Mouse (Mus musculus) Patski (cell line): ENCODE measurements around the gene Cdh4. TPM values are rescaled to one million over a fixed set of nuclear protein-coding genes. Genes with fewer than 3 reads are reported as not detected.

ENCODE experiments used
- ATAC-seq: fragments of 100-300 bp; one replicate; pipeline ENCODE4 v1.8.0; 2021
- CTCF ChIA-PET: fragments of 350-600 bp; sonication (Branson Sonifier 250); formaldehyde crosslinking; loops from one replicate; lab custom pipeline; 2022; ENCODE audit warnings: inconsistent platforms; lab: Charles Lee
- POLR2A ChIA-PET: fragments of 350-600 bp; sonication (Branson Sonifier 250); formaldehyde crosslinking; loops from one replicate; lab custom pipeline; 2022; ENCODE audit warnings: antibody characterized with exemption, inconsistent platforms; lab: Charles Lee
- DNase-seq: peaks from one replicate; pipeline ENCODE4 v3.0.0-alpha.2; 2011; ENCODE audit warnings: low read depth, low spot score
- H3K27me3 ChIP-seq: fragments of 371-371 bp; one replicate; pipeline ENCODE4 v1.5.1; 2021
- CTCF ChIP-seq: fragments of 100-300 bp; IDR thresholded peaks from one replicate; pipeline ENCODE4 v1.5.1; 2021
- in situ Hi-C: fragments of 300-500 bp; cut with MboI; formaldehyde crosslinking; loops from 3 replicates; pipeline ENCODE4 v1.11.1; 2018; ENCODE audit warnings: low pct_unique_long_range_greater_than_20kb, mixed read lengths
- polyA plus RNA-seq: library from polyadenylated mRNA; unstranded; gene quantifications from one replicate; pipeline ENCODE4 v1.2.3, GENCODE M21; 2021

Cdh4 gene
- polyA plus RNA-seq, 1 experiment from 2014 or later = not detected

- no peaks in the 10 kb centered on the region for H3K27me3 ChIP-seq
- no peak for DNase-seq
- CTCF ChIA-PET = no interaction called here
- no peak for TF ChIP-seq CTCF
- ATAC-seq = no peak
- POLR2A ChIA-PET = no interaction called here
- in situ Hi-C loops = no loop called here
Measured at GRCm38 (mm10) chr2:179857086-179857485, 414.9 kb downstream of the Cdh4 start.

DNA sequence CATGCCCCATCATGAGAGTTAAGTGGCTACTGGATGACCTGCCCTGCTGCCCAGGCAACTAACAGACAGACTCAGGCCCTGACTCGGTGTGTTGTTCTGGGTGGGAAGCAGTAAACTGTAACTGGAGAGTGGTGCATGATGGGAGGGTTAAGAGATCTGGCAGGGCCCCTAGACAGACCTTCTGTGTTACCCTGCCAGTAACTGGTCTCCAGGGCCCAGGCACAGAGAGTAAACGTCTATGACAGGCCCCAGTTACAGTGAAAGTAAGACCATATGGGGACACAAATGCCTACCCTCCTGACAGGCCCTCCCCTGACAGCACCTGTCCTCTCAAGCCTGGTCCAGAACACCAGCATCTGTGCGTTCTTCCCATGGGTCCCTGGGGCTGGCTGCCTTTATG lies 420.4 kb downstream of the Cdh4 start:
- no peak for TF ChIP-seq CTCF
- CTCF ChIA-PET = interaction anchor here (0.6 to 2.3 kb wide), 2 partner anchors 11 to 722 kb away, joined by 3 to 12 read pairs; no protein-coding TSS in a partner anchor
- in situ Hi-C loops = no loop called here
- H3K27me3 ChIP-seq = no peaks in the 10 kb centered on the region
- POLR2A ChIA-PET = no interaction called here
- ATAC-seq (no peak), DNase-seq (no peak)

- DNase-seq (no peak), ATAC-seq (no peak)
- ChIA-PET POLR2A (no interaction called here), CTCF (interaction anchor here (0.6 to 2.3 kb wide), 8 partner anchors 10 to 1356 kb away, joined by 3 to 12 read pairs (median 4); no protein-coding TSS in a partner anchor)
- H3K27me3 ChIP-seq = no peaks in the 10 kb centered on the region
- in situ Hi-C loops = no loop called here
- TF ChIP-seq CTCF = no peak
Measured at GRCm38 (mm10) chr2:179863266-179863665, 421.0 kb downstream of the Cdh4 start.

DNA sequence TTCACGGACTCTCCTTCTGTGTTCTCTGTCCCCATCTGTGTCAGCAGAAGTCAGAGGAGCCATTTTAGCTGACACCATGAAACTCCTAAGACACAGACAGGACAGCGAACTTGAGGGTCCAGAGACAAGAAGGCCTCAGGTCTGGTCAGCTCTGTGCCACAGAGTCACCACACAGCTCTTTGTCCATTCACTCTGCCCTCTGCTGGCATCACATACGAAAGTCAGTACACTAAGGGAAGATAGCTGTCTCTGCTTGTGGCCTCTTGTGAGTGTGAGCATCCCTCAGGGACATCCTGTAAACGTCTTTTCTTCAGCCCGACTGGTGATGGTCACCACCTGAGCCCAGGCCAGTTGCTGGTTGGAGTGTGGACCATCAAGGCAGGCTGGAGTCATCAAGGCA lies 422.9 kb downstream of the Cdh4 start:
- in situ Hi-C loops = loop anchor here (5.0 kb wide), 1 partner anchor 183 kb away; no protein-coding TSS in a partner anchor
- ChIA-PET POLR2A (no interaction called here), CTCF (interaction anchor here (1.2 to 1.4 kb wide), 2 partner anchors 78 to 183 kb away, joined by 3 to 9 read pairs; no protein-coding TSS in a partner anchor)
- no peaks in the 10 kb centered on the region for H3K27me3 ChIP-seq
- DNase-seq (no peak), ATAC-seq (no peak)
- peak; percentile 40 for TF ChIP-seq CTCF

GRCm38 (mm10) chr2:179867669-179868068 lies 425.4 kb downstream of the Cdh4 start:
- in situ Hi-C loops = loop anchor here (5.0 kb wide), 1 partner anchor 185 kb away; no protein-coding TSS in a partner anchor
- no peak for TF ChIP-seq CTCF
- CTCF ChIA-PET = interaction anchor here (1.1 kb wide), 1 partner anchor 10 kb away, joined by 4 read pairs; no protein-coding TSS in a partner anchor
- no peaks in the 10 kb centered on the region for H3K27me3 ChIP-seq
- DNase-seq (no peak), ATAC-seq (no peak)
- POLR2A ChIA-PET = no interaction called here

DNA sequence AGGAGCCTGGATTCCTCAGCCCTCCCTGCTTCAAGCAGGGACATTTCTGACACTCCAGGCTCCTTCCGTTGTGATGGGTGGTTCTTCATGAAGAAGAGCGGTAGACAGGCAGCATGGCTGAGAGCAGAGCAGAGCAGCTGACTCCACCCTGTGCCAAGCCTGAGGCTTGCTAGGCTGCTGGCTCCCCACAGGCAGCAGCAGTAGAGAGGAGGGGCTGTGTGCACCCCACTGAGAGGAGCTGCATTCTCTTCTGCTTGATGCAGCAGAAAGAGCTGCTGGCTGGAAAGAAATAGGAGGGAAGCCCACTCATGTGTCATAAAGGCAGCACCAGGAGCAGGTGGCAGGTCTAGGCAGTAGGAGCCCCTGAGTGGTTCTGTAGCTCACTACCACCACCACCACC lies 427.6 kb downstream of the Cdh4 start:
- ATAC-seq (no peak), DNase-seq (no peak)
- ChIA-PET CTCF (no interaction called here), POLR2A (no interaction called here)
- H3K27me3 ChIP-seq = no peaks in the 10 kb centered on the region
- no peak for TF ChIP-seq CTCF
- in situ Hi-C loops = loop anchor here (5.0 to 10.0 kb wide), 3 partner anchors 188 to 1445 kb away; no protein-coding TSS in a partner anchor

DNA sequence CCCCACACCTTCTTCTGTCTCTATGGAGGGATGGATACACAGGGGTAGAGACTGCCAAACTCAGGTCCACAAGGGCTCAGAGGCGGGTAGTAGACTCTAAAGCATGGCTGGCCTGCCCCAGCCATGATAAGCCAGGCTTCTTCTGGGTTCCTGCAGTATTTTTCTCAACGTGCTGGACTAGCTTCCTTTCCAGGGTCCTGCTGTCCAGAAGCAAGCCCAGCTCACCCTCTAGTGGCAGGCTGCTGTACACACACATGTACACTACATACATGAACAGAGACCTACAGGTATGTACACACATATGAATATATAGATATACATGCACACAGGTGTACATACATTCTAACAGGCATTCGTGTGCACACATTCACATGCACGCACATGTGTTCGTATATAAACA lies 430.5 kb downstream of the Cdh4 start:
- ATAC-seq (peak; percentile 53), DNase-seq (no peak)
- POLR2A ChIA-PET = no interaction called here
- peak; percentile 71 for TF ChIP-seq CTCF
- no peaks in the 10 kb centered on the region for H3K27me3 ChIP-seq
- CTCF ChIA-PET = interaction anchor here (1.0 to 4.2 kb wide), 2 partner anchors 9 to 193 kb away, joined by 3 to 12 read pairs; no protein-coding TSS in a partner anchor
- in situ Hi-C loops = loop anchor here (10.0 kb wide), 2 partner anchors 1368 to 1448 kb away; no protein-coding TSS in a partner anchor

DNA sequence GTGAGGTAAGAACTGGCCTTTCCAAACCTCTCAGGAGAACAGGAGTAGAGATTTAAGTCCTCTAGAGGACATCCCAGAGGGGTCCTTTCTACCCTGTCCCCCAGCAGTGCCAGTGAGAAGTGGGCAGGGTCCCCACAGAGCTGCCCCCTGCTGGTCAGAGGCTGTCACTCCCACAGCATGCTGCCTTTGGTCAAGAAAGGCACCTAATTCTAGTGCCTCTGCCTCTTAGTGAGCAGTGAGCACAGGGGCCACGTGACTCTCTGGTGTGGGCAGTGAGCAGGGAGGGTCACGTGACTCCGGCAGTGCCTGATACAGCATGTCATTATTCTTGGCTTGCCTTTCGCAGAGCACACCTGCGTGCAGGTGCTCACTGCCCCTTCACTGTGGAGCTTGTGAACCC lies 431.1 kb downstream of the Cdh4 start:
- ChIA-PET POLR2A (no interaction called here), CTCF (interaction anchor here (4.2 kb wide), 1 partner anchor 10 kb away, joined by 12 read pairs; no protein-coding TSS in a partner anchor)
- peak; percentile 20 for TF ChIP-seq CTCF
- in situ Hi-C loops = loop anchor here (10.0 kb wide), 2 partner anchors 1369 to 1449 kb away; no protein-coding TSS in a partner anchor
- DNase-seq (no peak), ATAC-seq (no peak)
- H3K27me3 ChIP-seq = no peaks in the 10 kb centered on the region

DNA sequence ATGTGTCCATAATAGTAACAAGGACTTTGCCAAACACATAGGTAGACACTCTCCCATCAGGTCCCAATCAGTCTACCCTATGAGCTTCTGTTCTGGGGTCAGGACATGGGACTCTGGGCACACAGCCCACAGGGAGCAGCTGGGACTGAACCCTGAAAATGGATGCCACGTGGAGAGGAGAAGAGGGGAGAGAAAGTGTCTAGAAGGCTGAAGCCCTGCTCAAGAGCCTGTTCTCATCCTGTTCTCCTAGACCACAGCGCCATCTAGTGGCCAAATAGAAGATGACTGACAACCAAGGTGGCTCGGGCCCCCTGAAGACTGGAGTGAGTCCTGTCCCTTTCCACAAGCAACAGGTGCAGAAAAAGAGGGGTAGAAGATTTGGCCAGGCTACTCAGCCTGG lies 432.9 kb downstream of the Cdh4 start:
- CTCF ChIA-PET = interaction anchor here (1.3 to 4.2 kb wide), 3 partner anchors 12 to 193 kb away, joined by 4 to 12 read pairs (median 5); no protein-coding TSS in a partner anchor
- H3K27me3 ChIP-seq = no peaks in the 10 kb centered on the region
- in situ Hi-C loops = loop anchor here (10.0 to 25.0 kb wide), 3 partner anchors 1370 to 1763 kb away; partner anchors contain the start of gene Phactr3
- TF ChIP-seq CTCF = peak; percentile 69
- POLR2A ChIA-PET = no interaction called here
- ATAC-seq (no peak), DNase-seq (no peak)

GRCm38 (mm10) chr2:179877551-179878215 lies 435.5 kb downstream of the Cdh4 start:
- no peaks in the 10 kb centered on the region for H3K27me3 ChIP-seq
- TF ChIP-seq CTCF = peak; percentile 84
- ATAC-seq = no peak
- DNase-seq = no peak
- POLR2A ChIA-PET = no interaction called here
- in situ Hi-C loops = loop anchor here (10.0 to 25.0 kb wide), 3 partner anchors 1373 to 1765 kb away; partner anchors contain the start of gene Phactr3
- CTCF ChIA-PET = interaction anchor here (0.7 to 1.6 kb wide), 8 partner anchors 10 to 1370 kb away, joined by 3 to 5 read pairs (median 4); no protein-coding TSS in a partner anchor
